Mouse (Mus musculus) urinary bladder, adult 18-20 months (tissue): ENCODE data around the gene Pde6g.
A peak's percentile ranks its signal among the peaks of the same experiment; 100 is the strongest.

Experiments
- DNase-seq, 2 experiments: peaks; one replicate each; pipeline ENCODE4 v3.0.0; 2022; ENCODE audit warnings: low spot score in 2 of 2, mixed read lengths in 2 of 2

Gene Pde6g

DNA sequence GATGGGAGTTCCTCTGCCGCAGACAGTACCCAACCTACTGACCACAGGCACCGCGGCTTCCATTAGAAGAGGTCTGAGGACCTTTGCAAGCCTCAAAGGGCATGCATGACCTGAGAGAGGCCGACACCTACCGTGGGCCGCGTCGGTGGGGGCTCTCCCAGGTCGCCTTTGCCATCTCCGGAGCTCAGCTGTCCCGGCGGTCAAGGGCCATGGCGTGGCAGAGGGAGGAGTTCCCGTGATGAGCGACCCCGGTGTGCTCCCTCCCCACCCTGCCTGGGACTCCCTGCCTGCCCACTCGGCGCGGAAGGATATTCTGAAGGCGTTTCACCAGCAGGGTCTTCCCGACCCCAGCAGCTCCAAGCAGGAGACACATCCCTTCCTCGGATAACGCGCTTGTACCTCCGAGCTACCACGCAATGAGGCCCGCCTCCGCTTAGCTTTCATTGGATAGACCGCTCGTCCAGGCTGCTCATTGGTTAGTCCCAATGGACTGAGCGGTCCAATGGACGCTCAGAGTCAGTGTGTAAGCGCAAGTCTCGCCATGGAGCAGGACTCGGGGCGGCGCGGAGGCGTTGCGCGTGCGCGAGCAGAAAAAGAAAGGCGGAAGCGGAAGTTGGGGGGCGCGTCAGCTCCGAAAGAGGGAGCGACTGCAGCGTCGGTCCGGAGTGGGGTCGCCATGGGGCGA, 13.9 kb upstream of the Pde6g start, which contains the start of gene Arl16:
Arl16 (minus strand) TSS at position 557 of the 685 bp plus-strand sequence.
- DNase-seq, result peak; percentile 82 to 92

DNA sequence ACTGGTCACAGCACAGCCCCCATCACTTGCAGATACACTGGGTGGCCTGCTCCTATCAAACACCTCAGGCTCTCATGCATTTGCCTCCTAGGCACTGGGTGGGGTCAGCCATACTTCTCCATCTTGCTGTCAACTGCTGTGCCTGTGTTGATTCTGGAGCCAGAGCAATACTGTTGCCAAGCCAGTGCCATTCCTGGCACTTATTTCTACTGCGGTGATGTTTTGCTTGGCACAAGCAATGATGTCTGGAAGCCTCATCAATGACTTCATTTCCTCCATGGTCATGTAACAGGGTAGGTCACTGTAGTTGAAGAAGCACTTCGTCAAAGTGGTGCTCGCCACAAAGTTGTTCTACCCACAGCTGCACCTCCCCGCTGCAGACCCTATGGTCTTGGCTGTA, 12.2 kb upstream of the Pde6g start:
- no peak for DNase-seq

DNA sequence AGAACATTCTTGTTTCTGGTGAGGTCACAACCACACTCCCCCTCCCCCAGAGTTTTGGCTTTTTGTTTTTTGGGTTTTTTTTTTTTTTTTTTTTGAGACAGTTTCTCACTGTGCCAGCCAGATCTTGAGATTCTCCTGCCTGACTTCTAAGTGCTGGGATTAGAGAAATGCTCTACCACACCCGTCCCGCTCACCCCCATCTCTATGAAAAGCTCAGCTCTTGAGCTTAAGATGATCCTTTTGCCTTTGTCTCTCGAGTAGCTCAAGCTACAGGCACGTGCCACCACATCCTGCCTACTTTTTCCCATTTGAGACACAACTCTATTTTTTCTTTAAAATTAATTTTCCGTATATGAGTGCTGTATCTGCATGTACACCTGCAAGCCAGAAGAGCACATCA, 11.1 kb upstream of the Pde6g start:
- DNase-seq, result no peak

DNA sequence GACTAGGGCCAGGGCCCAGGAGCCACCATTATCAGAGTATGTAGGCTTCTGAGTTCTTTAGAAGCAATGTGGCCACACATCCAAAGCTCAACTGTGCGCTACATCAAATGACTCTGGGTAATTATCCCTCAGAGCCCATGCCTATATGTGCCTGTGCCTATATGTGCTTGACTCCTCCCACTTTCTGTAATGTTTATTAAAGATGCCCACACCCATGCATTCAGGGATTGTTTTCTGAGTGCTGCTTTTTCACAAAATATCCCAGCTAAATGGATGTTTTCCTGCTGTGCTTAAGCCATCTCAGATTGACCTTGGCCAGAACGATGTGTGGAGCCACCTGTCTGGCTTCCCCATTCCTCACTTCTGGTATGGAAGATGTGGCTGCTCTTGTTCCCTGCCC, 10.2 kb upstream of the Pde6g start:
- DNase-seq, result no peak

- no peak for DNase-seq
Observed at GRCm38 (mm10) chr11:120458847-120459597, 5.7 kb upstream of the Pde6g start.

GRCm38 (mm10) chr11:120457772-120458751, 4.8 kb upstream of the Pde6g start, which contains the start of the genes Oxld1 and Ccdc137:
Gene Oxld1, minus strand, starts transcription at chr11:120458068.
Gene Ccdc137, plus strand, starts transcription at chr11:120458115.
- peak; percentile 49 to 81 for DNase-seq

- DNase-seq, result peak in 1 of 2 experiments; percentile 4
Observed at GRCm38 (mm10) chr11:120457370-120457769, 4.1 kb upstream of the Pde6g start.

- no peak for DNase-seq
Observed at GRCm38 (mm10) chr11:120455413-120455812, 2.1 kb upstream of the Pde6g start.

DNA sequence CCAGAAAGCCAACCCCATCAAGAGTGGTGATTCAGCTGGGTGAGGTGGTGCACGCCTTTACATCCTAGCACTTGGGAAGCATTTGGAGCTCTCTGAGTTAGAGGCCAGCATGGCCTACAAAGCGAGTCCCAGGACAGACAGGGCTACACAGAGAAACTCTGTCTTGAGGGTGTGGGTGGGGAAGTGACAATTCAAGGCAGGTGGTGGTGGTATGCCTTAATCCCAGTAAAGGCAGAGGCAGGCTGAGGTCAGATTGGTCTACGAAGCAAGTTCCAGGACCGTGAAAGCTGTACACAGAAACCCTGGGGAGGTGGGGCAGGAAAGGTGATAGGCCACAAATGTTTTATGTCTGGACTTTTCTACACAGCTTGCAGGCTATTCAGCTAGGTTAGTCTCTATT, 1.7 kb upstream of the Pde6g start:
- no peak for DNase-seq

- no peak for DNase-seq
Observed at GRCm38 (mm10) chr11:120452246-120452645, 1.1 kb downstream of the Pde6g start.

GRCm38 (mm10) chr11:120447179-120447578, 6.1 kb downstream of the Pde6g start:
- DNase-seq, result no peak

GRCm38 (mm10) chr11:120445475-120445874, 7.8 kb downstream of the Pde6g start:
- DNase-seq, result no peak

- DNase-seq, result no peak
Observed at GRCm38 (mm10) chr11:120444106-120444505, 9.2 kb downstream of the Pde6g start.

DNA sequence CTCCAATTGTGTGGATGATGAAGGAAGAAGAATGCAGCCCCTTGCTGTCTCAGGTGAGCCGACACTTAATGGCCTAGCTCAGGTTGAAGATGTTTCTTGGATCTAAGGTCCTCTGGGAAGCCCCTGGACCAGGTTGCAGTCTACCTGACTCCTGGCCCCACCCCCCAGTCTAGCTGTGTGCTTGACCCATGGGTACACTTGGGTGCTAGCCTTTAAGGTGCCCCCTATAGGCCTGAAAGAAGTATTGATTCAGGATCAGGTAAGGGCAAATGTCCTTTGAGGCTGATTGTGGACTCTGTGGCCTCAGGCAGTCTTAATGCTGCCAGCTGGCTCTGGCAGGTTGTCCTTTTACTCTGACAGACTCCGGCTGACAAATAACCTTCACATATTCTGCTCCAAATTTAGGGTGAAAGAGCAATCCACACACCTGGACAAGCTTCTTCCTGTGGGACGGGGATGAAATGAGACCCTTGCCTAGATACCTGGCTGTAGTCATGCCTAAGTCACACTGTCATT, 10.5 kb downstream of the Pde6g start:
- DNase-seq, result no peak

DNA sequence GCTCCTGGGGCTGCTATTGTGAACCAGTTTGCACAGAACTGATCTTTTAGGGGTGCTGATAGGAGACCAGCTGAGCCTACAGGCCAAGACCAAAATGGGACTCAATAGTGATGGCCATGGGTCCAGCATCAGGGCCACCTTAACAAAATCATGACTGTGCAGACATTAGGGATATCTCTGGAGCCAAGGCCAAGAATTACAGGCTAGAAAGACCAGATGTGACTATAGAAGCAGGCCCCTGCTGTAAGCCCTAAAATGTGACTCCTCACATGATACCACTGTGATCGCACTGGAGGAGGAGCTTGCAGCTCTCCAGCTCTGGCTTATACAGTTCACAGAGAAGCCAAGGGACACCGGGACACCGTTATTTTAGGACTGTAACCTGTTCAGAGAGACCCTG, 11.0 kb downstream of the Pde6g start, which contains the start of gene Tspan10:
Tspan10 (plus strand) TSS at position 301 of the 400 bp plus-strand sequence.
- DNase-seq, result no peak

DNA sequence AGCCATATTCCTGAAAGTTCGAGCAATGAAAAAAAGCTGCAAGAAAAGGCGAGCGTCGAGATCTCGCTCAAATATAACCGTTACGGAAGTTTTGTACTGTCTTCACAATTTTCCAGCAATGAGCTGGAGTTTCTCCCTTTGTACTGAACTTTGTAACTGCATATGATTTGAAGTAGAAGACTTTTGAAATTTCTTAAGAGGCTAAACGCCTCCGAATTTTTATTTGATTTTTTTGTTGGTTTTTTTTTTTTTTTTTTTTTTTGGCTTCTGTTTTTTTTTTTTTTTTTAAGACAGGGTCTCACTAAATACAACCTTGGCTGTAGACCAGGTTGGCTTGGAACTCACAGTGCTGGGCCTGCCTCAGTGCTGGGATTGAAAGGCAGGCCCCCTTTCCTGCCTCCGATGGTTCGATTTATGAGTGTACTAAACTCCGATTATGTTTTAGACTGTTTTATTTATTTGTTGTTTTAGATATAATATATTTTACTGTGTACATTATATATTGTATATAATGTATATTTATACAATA, 15.4 kb downstream of the Pde6g start:
- DNase-seq, result no peak

GRCm38 (mm10) chr11:120437152-120437856, 16.0 kb downstream of the Pde6g start, which contains the start of gene Nploc4:
Gene Nploc4, minus strand, starts transcription at chr11:120437708.
- DNase-seq, result peak; percentile 76 to 94

DNA sequence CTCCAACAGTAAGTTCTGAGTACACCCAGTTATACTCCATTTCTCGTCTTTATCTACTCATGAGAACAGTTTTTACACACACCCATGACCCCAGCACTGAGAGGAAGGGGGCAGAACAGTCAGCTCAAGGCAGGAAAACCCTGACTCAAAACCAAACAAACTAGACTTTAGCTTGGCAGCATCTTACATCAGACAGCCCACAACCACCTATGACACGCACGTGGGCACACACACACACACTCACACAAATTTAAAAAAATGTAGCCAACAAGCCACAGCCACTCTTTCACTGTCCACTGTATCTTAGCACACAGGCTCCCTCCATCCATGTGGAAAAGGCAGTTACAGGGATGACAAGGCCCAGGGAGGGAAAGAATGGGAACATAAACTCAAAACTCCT, 26.6 kb downstream of the Pde6g start:
- no peak for DNase-seq

DNA sequence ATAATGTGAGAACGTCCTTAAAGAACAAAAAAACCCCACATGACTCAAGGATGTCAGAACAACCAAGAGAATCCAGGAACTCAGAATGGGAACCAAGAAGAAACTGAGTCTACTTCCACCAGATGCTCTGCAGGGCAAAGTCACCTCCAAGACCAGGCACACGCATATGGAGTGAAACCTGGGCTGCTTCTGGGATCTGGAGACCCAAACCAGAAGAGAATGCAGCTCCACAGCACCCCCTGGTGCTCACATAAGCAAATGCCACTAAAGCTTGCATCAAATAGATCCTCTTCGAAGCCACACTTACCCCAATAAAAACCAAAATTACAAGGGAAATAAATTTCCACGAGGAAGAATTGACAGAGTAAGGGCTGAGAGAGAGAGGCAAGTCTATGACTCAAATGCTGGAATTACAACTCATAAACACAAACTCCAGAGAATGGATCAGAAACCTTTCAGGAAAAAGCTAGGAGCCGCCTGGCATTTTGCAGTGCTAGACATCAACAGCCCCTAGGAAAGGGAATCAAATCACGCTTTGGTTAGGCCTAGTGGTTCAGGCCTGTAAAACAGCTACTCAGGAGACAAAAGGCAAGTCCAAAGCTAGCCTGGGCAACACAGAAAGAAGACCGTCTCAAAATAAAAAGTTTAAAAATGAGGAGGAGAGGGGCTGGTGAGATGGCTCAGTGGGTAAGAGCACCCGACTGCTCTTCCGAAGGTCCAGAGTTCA, 29.6 kb downstream of the Pde6g start:
- peak; percentile 33 to 42 for DNase-seq
